In the genomic region with DNA sequence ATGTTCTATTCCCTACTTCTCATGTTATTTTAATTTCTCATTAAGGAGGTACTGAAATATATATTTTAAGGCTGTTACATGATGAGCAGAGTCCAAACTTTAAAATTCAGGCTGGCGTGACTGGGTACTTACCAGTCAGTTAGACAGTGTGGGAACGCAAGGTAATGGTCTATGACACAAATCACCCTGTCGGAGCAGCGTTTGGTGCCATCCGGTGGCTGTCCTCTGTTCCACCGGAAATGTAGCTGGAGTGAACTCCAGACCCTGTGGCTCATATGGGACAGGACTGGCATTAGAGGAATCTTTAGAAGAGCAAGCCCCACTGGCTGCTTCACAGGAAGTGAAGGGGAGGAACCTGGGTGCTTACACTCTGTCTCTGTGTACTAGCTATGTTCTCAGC, we compare ENCODE assay signal across 8 mouse cellular contexts.
DNase-seq lines count a peak whose midpoint lies in the region.

No protein-coding gene starts in this region.

- DNase-seq in adrenal gland, postnatal 10 days: peak; percentile 45
- DNase-seq in adrenal gland, postnatal 4 days (ENCODE audit: low spot score in 2 of 2): no peak
- peak; percentile 13 to 40 for DNase-seq in left cerebral cortex, adult 18-20 months (ENCODE audit: low spot score in 2 of 2)
- no peak for DNase-seq in left cerebral cortex, adult 11 months (ENCODE audit: low spot score)
- DNase-seq in frontal cortex, postnatal 25 days (ENCODE audit: low spot score in 2 of 2): peak; percentile 9 to 10
- peak; percentile 1 for DNase-seq in lung, postnatal 36 days
- no peak for DNase-seq in ovary, postnatal 36 days (ENCODE audit: low spot score)
- DNase-seq in urinary bladder, postnatal 10 days (ENCODE audit: low spot score): no peak

Comparison
In these comparisons a context has a peak if more than half of its experiments do, and no peak if none do; other contexts are left out.
1. DNase-seq: peak in adrenal gland, postnatal 10 days (single experiment), left cerebral cortex, adult 18-20 months (2 of 2), frontal cortex, postnatal 25 days (2 of 2) and lung, postnatal 36 days (single experiment); none in adrenal gland, postnatal 4 days (0 of 2), left cerebral cortex, adult 11 months (single experiment), ovary, postnatal 36 days (single experiment) and urinary bladder, postnatal 10 days (single experiment).